Mouse (Mus musculus): ENCODE data around the gene Actrt3.

The Actrt3 gene

GRCm38 (mm10) chr3:30599711-30600545 lies at the start of gene Actrt3:
TSS of gene Actrt3 (minus strand) at chr3:30599939.
- in situ Hi-C loops (cut with MboI, MseI) = loop anchor here (5.0 to 25.0 kb wide), 2 partner anchors 192 to 537 kb away; partner anchors contain the start of genes Cldn11 and Sec62

GRCm38 (mm10) chr3:30648466-30648865 lies 48.7 kb upstream of the Actrt3 start:
- in situ Hi-C loops (cut with MboI, MseI) = no loop called here

GRCm38 (mm10) chr3:30647440-30648090 lies 47.8 kb upstream of the Actrt3 start, which contains the start of gene Lrrc34:
TSS of gene Lrrc34 (minus strand) at chr3:30647869.
- in situ Hi-C loops (cut with MboI, MseI) = no loop called here

GRCm38 (mm10) chr3:30646761-30647160 lies 47.0 kb upstream of the Actrt3 start:
- in situ Hi-C loops (cut with MboI, MseI) = no loop called here

GRCm38 (mm10) chr3:30644207-30644606 lies 44.5 kb upstream of the Actrt3 start, which contains the start of gene Lrriq4:
TSS of gene Lrriq4 (plus strand) at chr3:30644507.
- in situ Hi-C loops (cut with MboI, MseI) = no loop called here

- in situ Hi-C loops (cut with MboI, MseI) = no loop called here
Observed at GRCm38 (mm10) chr3:30635629-30636028, 35.9 kb upstream of the Actrt3 start.

GRCm38 (mm10) chr3:30633681-30634080 lies 33.9 kb upstream of the Actrt3 start:
- in situ Hi-C loops (cut with MboI, MseI) = no loop called here

GRCm38 (mm10) chr3:30620132-30620531 lies 20.4 kb upstream of the Actrt3 start:
- in situ Hi-C loops (cut with MboI, MseI) = no loop called here

- in situ Hi-C loops (cut with MboI, MseI) = no loop called here
Observed at GRCm38 (mm10) chr3:30610930-30611329, 11.2 kb upstream of the Actrt3 start.

- in situ Hi-C loops (cut with MboI, MseI) = no loop called here
Observed at GRCm38 (mm10) chr3:30608999-30609398, 9.3 kb upstream of the Actrt3 start.

GRCm38 (mm10) chr3:30603256-30603655 lies 3.5 kb upstream of the Actrt3 start:
- in situ Hi-C loops (cut with MboI, MseI) = loop anchor here (5.0 kb wide), 1 partner anchor 189 kb away; the partner anchor contains the start of gene Sec62

- in situ Hi-C loops (cut with MboI, MseI) = loop anchor here (5.0 kb wide), 1 partner anchor 190 kb away; the partner anchor contains the start of gene Sec62
Observed at GRCm38 (mm10) chr3:30602740-30603098, 3.0 kb upstream of the Actrt3 start.

- in situ Hi-C loops (cut with MboI, MseI) = loop anchor here (5.0 kb wide), 1 partner anchor 190 kb away; the partner anchor contains the start of gene Sec62
Observed at GRCm38 (mm10) chr3:30602065-30602739, 2.5 kb upstream of the Actrt3 start, which contains the start of gene Mynn. TSS of gene Mynn (plus strand) at chr3:30602065.

GRCm38 (mm10) chr3:30601610-30602064 lies 1.9 kb upstream of the Actrt3 start:
- in situ Hi-C loops (cut with MboI, MseI) = loop anchor here (5.0 kb wide), 1 partner anchor 191 kb away; the partner anchor contains the start of gene Sec62

GRCm38 (mm10) chr3:30601175-30601574 lies 1.4 kb upstream of the Actrt3 start:
- in situ Hi-C loops (cut with MboI, MseI) = loop anchor here (5.0 kb wide), 1 partner anchor 191 kb away; the partner anchor contains the start of gene Sec62

- in situ Hi-C loops (cut with MboI, MseI) = loop anchor here (5.0 kb wide), 1 partner anchor 192 kb away; the partner anchor contains the start of gene Sec62
Observed at GRCm38 (mm10) chr3:30600717-30601116, 978 bp upstream of the Actrt3 start.

- in situ Hi-C loops (cut with MboI, MseI) = loop anchor here (25.0 kb wide), 1 partner anchor 540 kb away; the partner anchor contains the start of gene Cldn11
Observed at GRCm38 (mm10) chr3:30597271-30597670, 2.5 kb downstream of the Actrt3 start.

- in situ Hi-C loops (cut with MboI, MseI) = loop anchor here (25.0 kb wide), 1 partner anchor 542 kb away; the partner anchor contains the start of gene Cldn11
Observed at GRCm38 (mm10) chr3:30595111-30595832, 4.5 kb downstream of the Actrt3 start.

GRCm38 (mm10) chr3:30593719-30594485 lies 5.8 kb downstream of the Actrt3 start:
- in situ Hi-C loops (cut with MboI, MseI) = loop anchor here (25.0 kb wide), 1 partner anchor 543 kb away; the partner anchor contains the start of gene Cldn11
